In genomic region chr17:43229621-43230513, GRCm38 (mm10) we compare ENCODE assay signal across 8 mouse cellular contexts. TPM values are rescaled to one million over a fixed set of nuclear protein-coding genes. Genes with fewer than 3 reads are reported as not detected.
A peak's percentile ranks its signal among the peaks of the same experiment; 100 is the strongest.
DNase-seq lines count a peak whose midpoint lies in the region; ATAC-seq and TF ChIP-seq lines count a peak whose summit lies in the region.

No protein-coding gene starts in this region.

- TF ChIP-seq CTCF in lung, postnatal 0 days (IDR thresholded peaks at IDR 0.05) = peak; percentile 84

- H3K27ac ChIP-seq in hindbrain, embryonic 10.5 days = no peak overlapping the region
- H3K27ac ChIP-seq in lung, postnatal 0 days (ENCODE audit: low read length) = no peak overlapping the region

- 45% methylated on average over 12 of the region's 12 CpGs for WGBS in hindbrain, embryonic 10.5 days
- 32% methylated on average over 12 of the region's 12 CpGs for WGBS in lung, postnatal 0 days

- peak; percentile 87 for DNase-seq in NIH3T3 (ENCODE audit: low read depth)
- DNase-seq in cerebellum, adult 18-20 months = peak; percentile 78 to 80
- DNase-seq in hindbrain, embryonic 10.5 days (ENCODE audit: low spot score) = peak; percentile 66
- DNase-seq in layer of hippocampus, adult 9-10 months (ENCODE audit: low spot score) = peak; percentile 48
- peak; percentile 87 for DNase-seq in lung, postnatal 0 days (ENCODE audit: low spot score)
- DNase-seq in ovary, postnatal 36 days (ENCODE audit: low spot score) = peak; percentile 38
- DNase-seq in thymus, postnatal 25 days = peak; percentile 71

- no peak overlapping the region for H3K9ac ChIP-seq in lung, postnatal 0 days (replicated peaks; ENCODE audit: low read depth)

- no peak for TF ChIP-seq EP300 in lung, postnatal 0 days (IDR thresholded peaks at IDR 0.05)

- H3K9me3 ChIP-seq in hindbrain, embryonic 10.5 days = no peaks in the 10 kb centered on the region
- no peaks in the 10 kb centered on the region for H3K9me3 ChIP-seq in lung, postnatal 0 days (ENCODE audit: low read length)

- peaks cover 9% of the 10 kb centered on the region; the same call in 1 of the 2 replicates for H3K4me1 ChIP-seq in hindbrain, embryonic 10.5 days (replicated peaks)
- H3K4me1 ChIP-seq in lung, postnatal 0 days (ENCODE audit: insufficient read depth, low read depth, low read length) = no peaks in the 10 kb centered on the region; the same call in 1 of the 2 replicates

- H3K27me3 ChIP-seq in hindbrain, embryonic 10.5 days (ENCODE audit: insufficient read depth, poor library complexity, severe bottlenecking) = no peaks in the 10 kb centered on the region
- no peaks in the 10 kb centered on the region for H3K27me3 ChIP-seq in lung, postnatal 0 days (replicated peaks; ENCODE audit: insufficient read depth, low read length)

- no peak overlapping the region for H3K4me3 ChIP-seq in hindbrain, embryonic 10.5 days
- no peak overlapping the region for H3K4me3 ChIP-seq in lung, postnatal 0 days (ENCODE audit: low read depth, low read length)

- ATAC-seq in frontal cortex, adult (ENCODE audit: low TSS enrichment) = peak; percentile 88
- ATAC-seq in lung, postnatal 0 days = peak; percentile 81

- H3K36me3 ChIP-seq in hindbrain, embryonic 10.5 days = no peaks in the 10 kb centered on the region
- H3K36me3 ChIP-seq in lung, postnatal 0 days (ENCODE audit: insufficient read depth, low read length) = no peaks in the 10 kb centered on the region

- peak overlapping the region; percentile 29 for H3K4me2 ChIP-seq in lung, postnatal 0 days (replicated peaks; ENCODE audit: low read depth, low read length)

RNA-seq across cellular contexts. Expression of gene Adgrf1, which starts 40.3 kb away (rescaled TPM):
- polyA plus RNA-seq in hindbrain, embryonic 10.5 days (2016; fragmentation: Nextera tagmentation; extraction: Ambion mirVana) = not detected in 2 replicates
- not detected in 2 replicates for polyA plus RNA-seq in lung, postnatal 0 days (2015; fragmentation: Nextera tagmentation; extraction: Ambion mirVana)
